Mouse (Mus musculus) gonadal fat pad, adult 2 months (tissue): ENCODE data around the gene Fyttd1. TPM values are rescaled to one million over a fixed set of nuclear protein-coding genes. Genes with fewer than 3 reads are reported as not detected.

Experiments used
- DNase-seq: peaks from one replicate; pipeline ENCODE4 v3.0.0-alpha.2; 2012; ENCODE audit warnings: low read depth
- polyA plus RNA-seq: library from polyadenylated mRNA; depleted of rRNA; stranded (reverse); fragments of >200 nt; gene quantifications from 2 replicates; pipeline ENCODE4 v1.2.3, GENCODE M21; 2012; rRNA removed

Gene Fyttd1
- polyA plus RNA-seq, 1 experiment = 18.7 TPM

GRCm38 (mm10) chr16:32942694-32943093 is 65.4 kb downstream of the Fyttd1 start:
- DNase-seq = no peak

GRCm38 (mm10) chr16:32945379-32945778 is 68.1 kb downstream of the Fyttd1 start:
- DNase-seq = no peak

GRCm38 (mm10) chr16:32948016-32948415 is 70.7 kb downstream of the Fyttd1 start:
- DNase-seq = no peak

- no peak for DNase-seq
These were observed 71.4 kb downstream of the Fyttd1 start for GRCm38 (mm10) chr16:32948656-32949055.

GRCm38 (mm10) chr16:32949281-32949680 is 72.0 kb downstream of the Fyttd1 start:
- DNase-seq = no peak

GRCm38 (mm10) chr16:32951074-32951473 is 73.8 kb downstream of the Fyttd1 start:
- no peak for DNase-seq

- DNase-seq = no peak
These were observed 76.5 kb downstream of the Fyttd1 start for GRCm38 (mm10) chr16:32953806-32954205.

- DNase-seq = no peak
These were observed 77.0 kb downstream of the Fyttd1 start for GRCm38 (mm10) chr16:32954304-32954703.

GRCm38 (mm10) chr16:32956889-32957288 is 79.6 kb downstream of the Fyttd1 start:
- peak; percentile 20 for DNase-seq

Other genes starting within 250 kb of the Fyttd1 start
- gene Tnk2, start 233.6 kb upstream of the Fyttd1 start, polyA plus RNA-seq = 93.2 and 108 TPM in 2 replicates
- gene Muc4, start 141.6 kb upstream of the Fyttd1 start, polyA plus RNA-seq = 1.4 and 1.8 TPM in 2 replicates
- 8.6 and 11.0 TPM in 2 replicates for gene Muc20, start 80.1 kb upstream of the Fyttd1 start, polyA plus RNA-seq
- 26.6 and 32.6 TPM in 2 replicates for gene Smbd1, start 67.0 kb upstream of the Fyttd1 start, polyA plus RNA-seq
- gene Rubcn, start 266 bp downstream of the Fyttd1 start, polyA plus RNA-seq = 43.3 and 50.3 TPM in 2 replicates
- gene Lrch3, start 36.6 kb downstream of the Fyttd1 start, polyA plus RNA-seq = 29.9 and 30.0 TPM in 2 replicates
- 0.63 and 0.81 TPM in 2 replicates for gene Iqcg, start 178.7 kb downstream of the Fyttd1 start, polyA plus RNA-seq
- gene Rpl35a, start 179.0 kb downstream of the Fyttd1 start, polyA plus RNA-seq = 364 and 454 TPM in 2 replicates
- gene Lmln, start 185.0 kb downstream of the Fyttd1 start, polyA plus RNA-seq = 3.5 and 6.1 TPM in 2 replicates